Mouse (Mus musculus): ENCODE measurements around the gene Spg11.

- TF ChIP-seq CTCF (IDR thresholded peaks at IDR 0.05; ENCODE audit: low read depth, low read length) (no peak), POLR2A (IDR thresholded peaks at IDR 0.05; ENCODE audit: borderline replicate concordance, low read depth, low read length) (no peak)
These were observed 48.9 kb downstream of the Spg11 start for GRCm38 (mm10) chr2:122069144-122069912.

Measured in bone marrow macrophage, adult 2 months (primary cell).